Mouse (Mus musculus) layer of hippocampus, postnatal 25 days (tissue): ENCODE data around the gene Gm48551. TPM values are rescaled to one million over a fixed set of nuclear protein-coding genes. Genes with fewer than 3 reads are reported as not detected.

Experiments
- microRNA-seq, 2 experiments: library from miRNA; unstranded; fragments of <30 nt; microRNA quantifications; one replicate each; pipeline ENCODE4 v1.2.0; 2021
- total RNA-seq, 2 experiments: library from RNA; stranded (reverse); gene quantifications; 2 replicates each; pipeline ENCODE4 v1.2.3; 2021

Gene Gm48551
- total RNA-seq, 2 experiments from 2014 or later = 2.6 to 3.7 TPM

Small RNAs within 50 kb of the gene (microRNA-seq; reads per million reads assigned to microRNA genes)
- gene Mir1191b = 0 to 0.20 reads per million in 2 experiments
- 1.4 to 1.7 reads per million in 2 experiments for gene Mir6913

Other genes with a start within 250 kb of the Gm48551 start
- 100 to 1,000 TPM in 1 of 2 experiments, 10 to 100 TPM in 1; 94.7 to 101 TPM for gene Zbtb7a, start 249.2 kb upstream of the Gm48551 start, total RNA-seq
- gene Pias4, start 216.5 kb upstream of the Gm48551 start, total RNA-seq = 10 to 100 TPM; 28.2 to 28.9 TPM
- gene Eef2, start 207.8 kb upstream of the Gm48551 start, total RNA-seq = 100 to 1,000 TPM; 896 to 944 TPM
- gene Dapk3, start 201.5 kb upstream of the Gm48551 start, total RNA-seq = 10 to 100 TPM; 71.7 to 71.8 TPM
- gene 4930442H23Rik, start 200.6 kb upstream of the Gm48551 start, total RNA-seq = not detected
- gene Nmrk2, start 182.4 kb upstream of the Gm48551 start, total RNA-seq = under 1 TPM; 0.19 to 0.20 TPM
- 100 to 1,000 TPM; 154 to 155 TPM for gene Atcay, start 153.6 kb upstream of the Gm48551 start, total RNA-seq
- gene Zfr2, start 151.3 kb upstream of the Gm48551 start, total RNA-seq = 10 to 100 TPM; 55.6 to 69.0 TPM
- gene Matk, start 131.5 kb upstream of the Gm48551 start, total RNA-seq = 100 to 1,000 TPM; 222 to 244 TPM
- 10 to 100 TPM; 38.6 to 44.0 TPM for gene Mrpl54, start 117.5 kb upstream of the Gm48551 start, total RNA-seq
- gene Apba3, start 117.5 kb upstream of the Gm48551 start, total RNA-seq = 10 to 100 TPM; 35.4 to 39.5 TPM
- gene Tjp3, start 92.9 kb upstream of the Gm48551 start, total RNA-seq = 1 to 10 TPM in 1 of 2 experiments, under 1 TPM in 1; 0.86 to 1.2 TPM
- gene Pip5k1c, start 91.5 kb upstream of the Gm48551 start, total RNA-seq = 100 to 1,000 TPM; 306 to 318 TPM
- 10 to 100 TPM; 28.1 to 30.0 TPM for gene Cactin, start 63.4 kb upstream of the Gm48551 start, total RNA-seq
- gene Tbxa2r, start 55.7 kb upstream of the Gm48551 start, total RNA-seq = 1 to 10 TPM; 1.1 to 1.5 TPM
- 1 to 10 TPM; 1.6 to 1.9 TPM for gene Gipc3, start 41.2 kb upstream of the Gm48551 start, total RNA-seq
- gene Hmg20b, start 34.0 kb upstream of the Gm48551 start, total RNA-seq = 10 to 100 TPM; 31.3 to 31.6 TPM
- gene Mfsd12, start 27.0 kb upstream of the Gm48551 start, total RNA-seq = 10 to 100 TPM; 46.6 to 50.7 TPM
- gene 4930404N11Rik, start 18.6 kb upstream of the Gm48551 start, total RNA-seq = 1 to 10 TPM; 1.1 to 1.2 TPM
- gene Fzr1, start 6.0 kb upstream of the Gm48551 start, total RNA-seq = 10 to 100 TPM; 65.9 to 66.6 TPM
- 10 to 100 TPM; 79.1 to 87.1 TPM for gene Dohh, start within 50 bp of the Gm48551 start, total RNA-seq
- 1 to 10 TPM; 3.2 to 4.7 TPM for gene Gm48552, start 4.5 kb downstream of the Gm48551 start, total RNA-seq
- 1 to 10 TPM; 1.4 to 3.1 TPM for gene Smim24, start 8.6 kb downstream of the Gm48551 start, total RNA-seq
- 10 to 100 TPM; 59.5 to 66.8 TPM for gene Nfic, start 71.2 kb downstream of the Gm48551 start, total RNA-seq
- gene Celf5, start 98.2 kb downstream of the Gm48551 start, total RNA-seq = 100 to 1,000 TPM; 255 to 311 TPM
- 10 to 100 TPM; 83.0 to 94.6 TPM for gene Ncln, start 111.9 kb downstream of the Gm48551 start, total RNA-seq
- under 1 TPM; 0.35 to 0.54 TPM for gene S1pr4, start 115.7 kb downstream of the Gm48551 start, total RNA-seq
- gene Gna15, start 139.8 kb downstream of the Gm48551 start, total RNA-seq = 1 to 10 TPM; 2.4 to 3.2 TPM
- 100 to 1,000 TPM; 110 to 121 TPM for gene Gna11, start 160.7 kb downstream of the Gm48551 start, total RNA-seq
- gene Aes, start 175.0 kb downstream of the Gm48551 start, total RNA-seq = 100 to 1,000 TPM; 692 to 732 TPM
- gene Tle2, start 190.1 kb downstream of the Gm48551 start, total RNA-seq = 10 to 100 TPM; 22.5 to 32.3 TPM
- 1 to 10 TPM; 1.7 to 4.1 TPM for gene Tle6, start 216.6 kb downstream of the Gm48551 start, total RNA-seq
- 1 to 10 TPM; 4.2 to 4.4 TPM for gene BC025920, start 221.8 kb downstream of the Gm48551 start, total RNA-seq
- gene Sirt6, start 243.3 kb downstream of the Gm48551 start, total RNA-seq = 10 to 100 TPM; 23.5 to 30.9 TPM
- gene Ankrd24, start 244.1 kb downstream of the Gm48551 start, total RNA-seq = 10 to 100 TPM; 30.8 to 39.0 TPM